In genomic region chr12:16639078-16639771, GRCm38 (mm10) we compare ENCODE assay signal across 9 mouse cellular contexts. TPM values are rescaled to one million over a fixed set of nuclear protein-coding genes. Genes with fewer than 3 reads are reported as not detected.
DNase-seq lines count a peak whose midpoint lies in the region; ATAC-seq and TF ChIP-seq lines count a peak whose summit lies in the region.
"Had no signal": no experiment of that assay in that cellular context is flagged by ENCODE, and none has a peak within 500 bp of the region (broad histone marks: within the 10 kb centered on the region; RNA-seq: fewer than 3 reads in every experiment).

No protein-coding gene starts in this region.

- TF ChIP-seq POLR2A in heart, adult 2 months (IDR thresholded peaks at IDR 0.05; ENCODE audit: insufficient read depth, low read depth, low read length): no peak

- H3K27ac ChIP-seq in heart, adult 2 months: peak overlapping the region; percentile 80
- no peak overlapping the region for H3K27ac ChIP-seq in forebrain, embryonic 10.5 days
- H3K27ac ChIP-seq: macrophage had no signal

- peak in 1 of 2 experiments; percentile 38 for DNase-seq in heart, adult 2 months
- DNase-seq in heart, postnatal 25 days (ENCODE audit: low spot score): no peak
- peak; percentile 70 for DNase-seq in retina, embryonic 14.5 days (ENCODE audit: low spot score)
- DNase-seq in retina, postnatal 1 day: no peak
- DNase-seq in embryo, embryonic 9.5 days (ENCODE audit: extremely low spot score): peak; percentile 27
- peak; percentile 22 for DNase-seq in splenic B cell, adult 2 months (ENCODE audit: low read depth, low spot score)
- no peak for DNase-seq in forebrain, embryonic 10.5 days (ENCODE audit: extremely low spot score, low spot score)

- H3K9ac ChIP-seq in heart, adult 2 months (ENCODE audit: low read depth, low read length): no peak overlapping the region

- ATAC-seq in monocyte, adult 5-6 weeks (replicated peaks; ENCODE audit: insufficient number of reproducible peaks, low FRiP score, low TSS enrichment, poor library complexity, severe bottlenecking): no peak

- 44% methylated on average over 12 of the region's 12 CpGs for WGBS in heart, adult 2 months
- WGBS in forebrain, embryonic 10.5 days: 80% methylated on average over 12 of the region's 12 CpGs

- peak; percentile 49; the same call in 1 of the 2 replicates for TF ChIP-seq EP300 in heart, adult 2 months (IDR thresholded peaks at IDR 0.05; ENCODE audit: insufficient read depth, low read depth, low read length)

- H3K36me3 ChIP-seq in heart, adult 2 months (ENCODE audit: control insufficient read depth, insufficient read depth, low read length): peaks cover 6% of the 10 kb centered on the region
- no peaks in the 10 kb centered on the region for H3K36me3 ChIP-seq in splenic B cell, adult 2 months (ENCODE audit: control insufficient read depth, insufficient read depth, low read length, poor library complexity, severe bottlenecking)
- no peaks in the 10 kb centered on the region for H3K36me3 ChIP-seq in forebrain, embryonic 10.5 days (replicated peaks)

- no peaks in the 10 kb centered on the region for H3K27me3 ChIP-seq in heart, adult 2 months (ENCODE audit: control insufficient read depth, insufficient read depth, low read length)
- H3K27me3 ChIP-seq in splenic B cell, adult 2 months (ENCODE audit: control insufficient read depth, insufficient read depth, low read length, poor library complexity, severe bottlenecking): no peaks in the 10 kb centered on the region
- H3K27me3 ChIP-seq in forebrain, embryonic 10.5 days (ENCODE audit: poor library complexity, severe bottlenecking): no peaks in the 10 kb centered on the region

- no peaks in the 10 kb centered on the region for H3K79me2 ChIP-seq in heart, adult 2 months (replicated peaks; ENCODE audit: control insufficient read depth, insufficient read depth, low read length)

- peaks cover 8% of the 10 kb centered on the region for H3K4me1 ChIP-seq in heart, adult 2 months (ENCODE audit: control insufficient read depth, insufficient read depth, low read length)
- H3K4me1 ChIP-seq in forebrain, embryonic 10.5 days: peaks cover 8% of the 10 kb centered on the region

- no peak overlapping the region for H3K4me3 ChIP-seq in heart, adult 2 months
- H3K4me3 ChIP-seq in forebrain, embryonic 10.5 days: no peak overlapping the region

- intact Hi-C loops in heart, adult 2 months (cut with DNase I): no loop called here
- intact Hi-C loops in heart, postnatal 25 days (cut with DNase I): no loop called here

- peak; percentile 68 for TF ChIP-seq CTCF in heart, adult 2 months (IDR thresholded peaks at IDR 0.05)

- H3K9me3 ChIP-seq in forebrain, embryonic 10.5 days: no peaks in the 10 kb centered on the region

RNA-seq across cellular contexts. Expression of gene Ntsr2, which starts 14.0 kb away (rescaled TPM):
- total RNA-seq in heart, adult 2 months (2021): 1 to 10 TPM; 7.9 to 9.3 TPM
- 15.1 and 20.5 TPM in 2 replicates for polyA plus RNA-seq in heart, adult 2 months (2012; rRNA removed)
- total RNA-seq in heart, postnatal 25 days (2021): 1 to 10 TPM; 7.5 to 9.9 TPM
- total RNA-seq in monocyte, adult 5-6 weeks (2017): not detected in 3 replicates
- not detected in 2 replicates for polyA plus RNA-seq in forebrain, embryonic 10.5 days (2016; fragmentation: Nextera tagmentation; extraction: Ambion mirVana)
- polyA plus RNA-seq: macrophage had no signal

RNA-seq across cellular contexts. Expression of gene Lpin1, which starts 28.5 kb away (rescaled TPM):
- 100 to 1,000 TPM; 160 to 171 TPM for total RNA-seq in heart, adult 2 months (2021)
- 96.8 and 110 TPM in 2 replicates for polyA plus RNA-seq in heart, adult 2 months (2012; rRNA removed)
- total RNA-seq in heart, postnatal 25 days (2021): 100 to 1,000 TPM; 161 to 169 TPM
- total RNA-seq in monocyte, adult 5-6 weeks (2017): 32.5 to 104 TPM (median 38.1 TPM) in 3 replicates
- polyA plus RNA-seq in forebrain, embryonic 10.5 days (2016; fragmentation: Nextera tagmentation; extraction: Ambion mirVana): 3.5 and 4.4 TPM in 2 replicates

Comparison
In these comparisons a context has a peak if more than half of its experiments do, and no peak if none do; other contexts are left out.
1. DNase-seq: peak in retina, embryonic 14.5 days (single experiment), embryo, embryonic 9.5 days (single experiment) and splenic B cell, adult 2 months (single experiment); none in heart, postnatal 25 days (single experiment), retina, postnatal 1 day (single experiment) and forebrain, embryonic 10.5 days (single experiment).